Mouse (Mus musculus) layer of hippocampus, adult 18-20 months (tissue): Measurements from ENCODE around the gene Lgals1. TPM values are rescaled to one million over a fixed set of nuclear protein-coding genes. Genes with fewer than 3 reads are reported as not detected.

Experiments
- microRNA-seq, 2 experiments: library from miRNA; unstranded; fragments of <30 nt; microRNA quantifications; one replicate each; pipeline ENCODE4 v1.2.0; 2021
- total RNA-seq, 2 experiments: library from RNA; stranded (reverse); gene quantifications; 2 replicates each; pipeline ENCODE4 v1.2.3; 2021

Gene Lgals1
- total RNA-seq, 2 experiments from 2014 or later = 23.8 to 27.0 TPM

Small RNA genes lying within 50 kb of the gene (microRNA-seq; reads per million reads assigned to microRNA genes)
- gene Mir6955 = 0.25 to 0.78 reads per million in 2 experiments

Other genes with a start within 250 kb of the Lgals1 start
- 100 to 1,000 TPM; 206 to 214 TPM for gene Elfn2, start 208.0 kb upstream of the Lgals1 start, total RNA-seq
- gene Mfng, start 153.2 kb upstream of the Lgals1 start, total RNA-seq = 1 to 10 TPM; 6.0 to 6.2 TPM
- 1 to 10 TPM; 5.9 to 6.7 TPM for gene Card10, start 123.7 kb upstream of the Lgals1 start, total RNA-seq
- gene Cdc42ep1, start 84.1 kb upstream of the Lgals1 start, total RNA-seq = 10 to 100 TPM; 11.9 to 15.8 TPM
- gene Lgals2, start 71.2 kb upstream of the Lgals1 start, total RNA-seq = not detected
- gene Gga1, start 49.5 kb upstream of the Lgals1 start, total RNA-seq = 10 to 100 TPM; 59.0 to 61.7 TPM
- gene Gm49510, start 27.1 kb upstream of the Lgals1 start, total RNA-seq = under 1 TPM in 1 of 2 experiments, not detected in 1; 0.52 TPM
- gene Sh3bp1, start 27.0 kb upstream of the Lgals1 start, total RNA-seq = 10 to 100 TPM; 32.4 to 34.4 TPM
- 100 to 1,000 TPM; 170 to 178 TPM for gene Pdxp, start 12.8 kb upstream of the Lgals1 start, total RNA-seq
- gene Nol12, start 8.2 kb downstream of the Lgals1 start, total RNA-seq = 10 to 100 TPM; 36.2 to 37.5 TPM
- 1 to 10 TPM; 9.0 to 9.2 TPM for gene Triobp, start 21.0 kb downstream of the Lgals1 start, total RNA-seq
- gene H1f0, start 101.7 kb downstream of the Lgals1 start, total RNA-seq = 10 to 100 TPM; 83.7 to 93.8 TPM
- under 1 TPM in 1 of 2 experiments, not detected in 1; 0.42 TPM for gene Galr3, start 115.2 kb downstream of the Lgals1 start, total RNA-seq
- gene Ankrd54, start 136.2 kb downstream of the Lgals1 start, total RNA-seq = 10 to 100 TPM; 18.0 to 22.7 TPM
- 10 to 100 TPM; 71.5 to 71.8 TPM for gene Eif3l, start 148.5 kb downstream of the Lgals1 start, total RNA-seq
- gene Micall1, start 182.2 kb downstream of the Lgals1 start, total RNA-seq = 10 to 100 TPM; 33.9 to 35.3 TPM
- 100 to 1,000 TPM; 108 to 109 TPM for gene Polr2f, start 214.3 kb downstream of the Lgals1 start, total RNA-seq
- gene 1700088E04Rik, start 214.5 kb downstream of the Lgals1 start, total RNA-seq = 10 to 100 TPM in 1 of 2 experiments, 1 to 10 TPM in 1; 9.2 to 12.4 TPM
- gene Sox10, start 238.5 kb downstream of the Lgals1 start, total RNA-seq = 10 to 100 TPM; 32.0 to 35.9 TPM